ENCODE assay signal across 14 mouse cellular contexts in genomic region chr13:24144141-24144540, GRCm38 (mm10).
DNase-seq lines count a peak whose midpoint lies in the region; ATAC-seq and TF ChIP-seq lines count a peak whose summit lies in the region.
"Had no signal": no experiment of that assay in that cellular context is flagged by ENCODE, and none has a peak within 500 bp of the region (broad histone marks: within the 10 kb centered on the region; RNA-seq: fewer than 3 reads in every experiment).

No protein-coding gene starts in this region.

- no peak for TF ChIP-seq POLR2A in lung, adult 2 months (IDR thresholded peaks at IDR 0.05; ENCODE audit: borderline replicate concordance, extremely low read depth, low read depth, low read length)

- no peaks in the 10 kb centered on the region; the same call in 1 of the 2 replicates for H3K4me1 ChIP-seq in lung, adult 2 months (ENCODE audit: control insufficient read depth, insufficient read depth, low read length)
- H3K4me1 ChIP-seq: forebrain, embryonic 12.5 days; liver, embryonic 13.5 days; midbrain, embryonic 15.5 days had no signal

- 35% methylated on average over 2 of the region's 2 CpGs for WGBS in lung, adult 2 months

- no peak overlapping the region for H3K4me3 ChIP-seq in lung, adult 2 months (replicated peaks; ENCODE audit: extremely low read depth, low read depth, low read length)
- H3K4me3 ChIP-seq: forebrain, embryonic 12.5 days; liver, embryonic 13.5 days; midbrain, embryonic 15.5 days had no signal

- ATAC-seq in megakaryocyte progenitor cell, adult 5-6 weeks (replicated peaks; ENCODE audit: poor library complexity), result no peak
- ATAC-seq: activated CD4-positive, CD25-positive, alpha-beta regulatory T cell, adult 4 months had no signal

- peak; percentile 72 to 77 for DNase-seq in adrenal gland, adult (ENCODE audit: inconsistent age in 2 of 2, low spot score in 1 of 2)
- no peak for DNase-seq in adrenal gland, adult 8-10 months
- DNase-seq in kidney, postnatal 14 days, result peak; percentile 18
- DNase-seq in kidney, adult 18-20 months, result no peak
- peak; percentile 56 for DNase-seq in brain, adult 2 months (ENCODE audit: low read depth, low spot score)
- DNase-seq in lung, adult 2 months, result peak; percentile 25
- DNase-seq in layer of hippocampus, postnatal 25 days (ENCODE audit: extremely low spot score in 1 of 2, low spot score in 1 of 2), result no peak
- DNase-seq: gastrocnemius, postnatal 25 days; liver, embryonic 13.5 days; spleen, adult 18-20 months had no signal

- no peak for TF ChIP-seq CTCF in lung, adult 2 months (IDR thresholded peaks at IDR 0.05; ENCODE audit: insufficient read depth, low read length)

Comparison
In these comparisons a context has a peak if more than half of its experiments do, and no peak if none do; other contexts are left out.
1. DNase-seq: peak in adrenal gland, adult (2 of 2), kidney, postnatal 14 days (single experiment), brain, adult 2 months (single experiment) and lung, adult 2 months (single experiment); none in adrenal gland, adult 8-10 months (single experiment), kidney, adult 18-20 months (single experiment) and layer of hippocampus, postnatal 25 days (0 of 2).